Mouse (Mus musculus) R1 (cell line): ENCODE measurements around the gene Ltbp1.
A peak's percentile ranks its signal among the peaks of the same experiment; 100 is the strongest.

Experiments
- DNase-seq: peaks from one replicate; pipeline ENCODE4 v3.0.0-alpha.2; 2018; ENCODE audit warnings: low read depth, low spot score

The Ltbp1 gene

DNA sequence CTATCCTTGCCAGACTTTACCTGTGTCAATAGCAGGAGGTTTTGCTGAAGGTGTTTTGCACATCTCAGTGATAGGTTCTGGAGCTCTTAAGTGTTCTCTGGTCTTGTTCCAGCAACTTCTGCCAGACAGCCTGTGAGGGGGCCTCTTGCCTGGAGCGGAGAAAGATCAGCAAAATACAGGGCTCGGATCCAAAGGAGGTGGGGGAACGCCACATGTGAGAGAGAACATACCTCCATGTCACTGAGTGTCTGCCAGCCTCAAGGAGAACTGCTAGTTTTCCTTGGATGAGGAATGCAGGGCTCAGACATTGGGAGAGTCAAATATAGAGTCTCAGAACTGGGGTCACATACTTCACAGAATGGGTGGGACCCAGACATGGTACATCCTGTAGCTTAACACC, 230.4 kb downstream of the Ltbp1 start:
- no peak for DNase-seq

DNA sequence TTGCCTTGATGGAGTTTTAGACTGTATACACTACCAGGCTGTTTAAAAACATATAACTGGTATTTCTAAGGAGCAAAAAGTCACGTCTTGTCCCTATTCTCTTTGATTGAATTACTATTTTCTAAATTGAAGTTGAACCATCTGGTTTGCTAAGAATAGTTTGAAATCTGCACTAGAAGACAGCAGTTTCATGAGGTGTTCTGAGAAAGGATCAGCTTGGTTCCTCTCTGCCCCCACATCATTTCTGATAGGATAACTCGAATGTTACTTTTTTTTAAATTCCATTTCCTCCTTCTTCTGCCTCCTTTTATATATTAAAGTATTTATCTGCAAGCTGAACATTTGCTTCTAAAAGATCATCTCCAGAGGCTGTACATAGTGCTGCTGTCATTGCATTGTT, 231.2 kb downstream of the Ltbp1 start:
- DNase-seq = no peak

DNA sequence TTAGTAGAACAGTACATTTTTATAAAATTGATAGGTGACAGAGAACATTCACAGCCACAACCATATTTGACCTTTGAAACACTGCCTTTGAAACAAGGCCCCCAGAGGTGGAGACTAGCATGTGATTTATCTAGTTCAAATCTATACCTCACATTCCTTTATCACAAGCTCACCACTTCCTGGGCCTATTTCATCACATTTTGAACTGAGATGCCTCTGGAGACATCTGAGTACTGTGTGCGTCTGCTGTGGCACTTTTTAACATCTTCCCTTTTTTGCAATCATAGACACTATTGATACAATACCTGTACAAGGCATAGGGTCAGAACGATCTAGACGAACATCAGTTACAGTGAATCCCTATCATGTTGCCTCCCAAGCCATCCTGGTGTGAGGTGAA, 232.1 kb downstream of the Ltbp1 start:
- DNase-seq = no peak

DNA sequence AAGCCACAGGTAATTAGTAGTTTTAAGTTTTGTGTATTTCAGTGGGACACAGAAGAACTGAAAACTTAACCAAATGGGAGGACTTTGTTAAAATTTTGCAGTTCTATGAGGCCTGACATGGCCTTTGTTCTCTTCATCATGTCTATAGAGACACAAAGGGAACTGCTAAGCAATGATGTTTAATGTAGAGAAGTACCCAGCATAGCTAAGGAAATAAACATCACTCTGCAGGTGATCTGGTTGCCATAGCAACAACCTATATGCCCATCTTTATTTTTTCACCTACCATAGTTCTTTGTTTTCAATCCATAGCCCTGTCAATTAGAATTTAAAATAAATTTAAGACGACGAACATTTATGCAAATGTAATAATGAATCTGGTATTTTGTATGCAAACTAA, 233.3 kb downstream of the Ltbp1 start:
- DNase-seq = no peak

DNA sequence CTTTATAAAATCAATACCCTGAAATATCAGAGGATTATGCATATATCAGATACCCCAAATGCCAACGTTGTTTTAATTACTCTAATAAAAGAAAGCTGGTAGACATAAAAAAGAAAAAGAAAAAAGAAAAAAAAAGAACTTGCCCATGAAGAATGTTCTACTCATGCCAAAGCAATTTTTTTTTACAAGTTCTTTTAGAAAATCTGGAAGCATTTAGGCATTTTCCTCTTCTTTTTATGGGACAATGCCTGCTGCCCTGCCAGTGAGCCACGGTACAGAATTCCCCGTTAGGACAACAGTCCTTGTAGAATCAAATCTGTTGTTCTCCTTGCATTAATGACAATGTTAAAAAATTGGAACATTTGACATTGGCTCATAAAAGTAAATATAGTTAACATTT, 234.2 kb downstream of the Ltbp1 start:
- no peak for DNase-seq

DNA sequence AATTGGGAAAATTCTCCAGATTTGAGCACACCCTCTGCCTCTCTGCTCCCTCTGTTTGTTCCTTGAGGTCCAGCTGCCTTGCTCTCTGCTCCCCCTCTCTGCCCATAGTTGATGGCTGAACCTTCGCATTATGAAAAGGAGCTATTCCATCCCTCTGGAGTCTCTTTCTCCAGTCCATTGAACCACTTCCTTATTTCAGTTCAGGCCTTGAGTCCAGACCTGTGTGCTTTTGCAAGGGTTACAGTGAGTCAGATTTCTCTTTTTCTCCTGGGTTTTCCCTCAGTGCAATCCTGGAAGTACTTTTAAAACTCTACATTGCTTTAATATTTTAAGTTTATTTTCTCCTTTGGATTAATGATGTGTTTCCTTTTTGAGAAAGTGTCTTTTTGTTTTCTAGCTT, 236.7 kb downstream of the Ltbp1 start:
- DNase-seq = no peak

DNA sequence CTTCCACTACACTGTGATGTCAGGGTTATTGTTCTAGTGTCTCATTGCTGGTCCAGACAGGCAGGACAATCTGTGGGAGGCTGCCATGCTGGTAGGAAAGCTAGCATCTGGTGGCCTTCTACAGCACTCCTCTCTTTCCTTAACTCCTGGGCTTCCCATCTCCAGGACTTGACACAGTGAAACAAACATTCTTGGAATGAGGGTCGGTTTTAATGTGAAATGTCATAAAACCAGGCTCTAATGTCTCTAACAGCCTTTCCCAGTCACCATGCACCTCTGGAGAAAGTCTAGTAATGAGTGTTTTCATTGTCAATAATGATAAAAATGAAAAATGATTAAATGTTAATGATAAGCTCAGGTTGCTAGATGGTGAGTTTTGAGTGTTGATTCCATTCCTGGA, 237.9 kb downstream of the Ltbp1 start:
- no peak for DNase-seq

DNA sequence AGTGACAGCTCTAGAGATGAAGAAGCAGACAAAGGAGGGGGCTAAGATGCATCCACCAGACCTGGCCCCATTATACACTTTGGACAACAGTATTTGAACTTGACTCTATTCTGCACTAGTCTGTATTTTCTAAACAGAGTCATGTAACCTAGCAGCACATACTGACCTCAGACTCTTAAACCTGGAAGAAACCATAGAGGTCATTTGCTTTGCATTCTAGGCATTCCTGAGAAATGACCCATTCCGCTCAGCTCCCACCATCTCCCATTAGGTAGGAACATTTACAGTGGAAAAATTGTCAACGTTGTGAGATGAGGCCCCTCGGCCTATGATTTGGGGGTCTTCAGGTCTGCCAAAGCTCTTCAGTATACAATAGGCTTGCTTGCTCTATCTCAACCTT, 238.8 kb downstream of the Ltbp1 start:
- no peak for DNase-seq

DNA sequence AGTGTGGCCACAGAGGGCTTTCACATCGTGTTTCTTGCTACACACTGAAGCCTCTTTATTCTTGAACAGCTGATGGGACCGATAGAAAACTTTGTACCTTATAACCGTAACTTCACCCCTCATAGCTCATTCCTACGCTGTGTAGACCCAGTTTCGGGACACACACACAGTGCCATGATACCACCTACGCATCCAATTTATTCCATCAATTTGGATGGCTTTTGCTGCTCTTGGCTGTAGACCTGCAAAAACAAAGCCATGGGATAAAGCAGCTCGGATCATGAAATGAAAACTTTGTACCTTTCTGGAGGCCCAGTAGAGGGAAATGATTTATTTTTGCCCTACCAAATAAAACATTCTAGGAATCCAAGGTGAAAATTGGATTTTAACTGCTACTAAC, 239.7 kb downstream of the Ltbp1 start:
- no peak for DNase-seq

DNA sequence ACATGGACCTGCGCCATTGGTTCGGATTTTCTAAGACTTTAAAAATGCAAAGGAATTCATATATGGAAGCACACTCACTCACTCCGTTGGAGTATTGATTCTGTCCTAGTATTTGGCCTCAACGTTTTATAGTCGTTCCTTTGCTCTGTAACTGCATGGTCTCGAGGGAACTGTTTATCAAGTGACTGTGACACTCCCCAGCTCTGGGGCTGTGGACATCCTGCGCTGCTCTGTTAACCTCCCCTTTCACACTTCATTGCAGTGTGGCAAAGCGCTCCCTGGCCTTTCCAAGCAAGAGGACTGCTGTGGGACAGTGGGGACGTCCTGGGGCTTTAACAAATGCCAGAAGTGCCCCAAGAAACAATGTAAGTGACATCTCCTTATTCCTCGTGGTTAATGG, 243.3 kb downstream of the Ltbp1 start:
- DNase-seq = no peak

DNA sequence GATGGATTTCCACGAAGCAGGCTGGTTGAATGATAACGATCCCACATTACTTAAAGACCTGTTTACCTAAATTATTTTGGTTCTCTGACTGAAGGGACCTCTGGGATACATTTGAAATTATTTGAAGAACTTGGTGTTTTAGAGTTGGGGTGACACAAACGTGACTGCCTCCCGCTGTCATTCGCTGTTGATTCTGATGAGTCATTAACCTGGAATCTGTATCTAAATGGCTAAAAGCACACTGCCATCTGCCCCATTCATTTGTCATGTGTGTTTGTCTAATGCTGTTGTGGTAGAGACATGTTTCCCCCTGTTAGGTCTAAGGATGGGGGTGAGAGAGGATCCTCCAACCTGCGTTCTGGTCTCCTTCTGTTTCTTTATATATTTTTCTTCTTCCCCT, 245.2 kb downstream of the Ltbp1 start:
- no peak for DNase-seq

DNA sequence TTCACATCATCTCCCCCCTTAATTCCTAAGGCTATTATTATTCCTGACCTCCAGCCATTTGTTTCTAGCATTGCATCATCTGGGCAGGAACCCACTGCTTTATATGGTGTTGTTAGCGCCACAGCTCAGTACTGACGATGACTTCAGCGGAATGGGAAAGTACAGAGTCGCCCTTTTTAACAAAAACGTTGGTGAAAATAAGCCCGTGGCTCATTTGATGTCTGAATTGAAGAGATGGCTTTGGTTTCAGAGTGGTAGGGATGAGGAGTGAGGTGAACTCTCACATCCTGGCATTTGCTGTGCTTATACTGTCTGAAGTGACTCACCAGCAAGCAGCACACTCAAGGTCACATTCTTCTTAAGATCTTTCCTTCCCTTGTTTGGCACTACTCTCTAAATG, 245.7 kb downstream of the Ltbp1 start:
- DNase-seq = peak; percentile 19

DNA sequence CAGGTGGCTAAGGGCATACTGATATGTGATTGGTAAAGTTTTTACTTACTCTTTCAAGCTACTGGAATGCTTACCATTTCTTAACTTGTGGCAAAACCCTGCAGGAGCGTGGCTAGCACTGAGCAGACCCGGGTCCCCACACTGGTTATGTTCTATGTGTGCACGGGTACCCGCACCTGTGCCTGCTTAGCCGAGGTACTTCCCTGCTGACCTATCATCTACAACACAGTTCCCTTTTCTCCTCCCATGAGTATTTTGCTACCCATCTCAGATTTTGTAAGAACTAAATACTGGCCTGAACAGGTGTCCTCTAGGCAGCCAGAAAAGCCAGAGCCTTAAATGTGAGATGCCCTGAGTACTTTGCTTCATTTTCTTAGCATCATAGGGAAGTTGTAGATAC, 247.2 kb downstream of the Ltbp1 start:
- no peak for DNase-seq

DNA sequence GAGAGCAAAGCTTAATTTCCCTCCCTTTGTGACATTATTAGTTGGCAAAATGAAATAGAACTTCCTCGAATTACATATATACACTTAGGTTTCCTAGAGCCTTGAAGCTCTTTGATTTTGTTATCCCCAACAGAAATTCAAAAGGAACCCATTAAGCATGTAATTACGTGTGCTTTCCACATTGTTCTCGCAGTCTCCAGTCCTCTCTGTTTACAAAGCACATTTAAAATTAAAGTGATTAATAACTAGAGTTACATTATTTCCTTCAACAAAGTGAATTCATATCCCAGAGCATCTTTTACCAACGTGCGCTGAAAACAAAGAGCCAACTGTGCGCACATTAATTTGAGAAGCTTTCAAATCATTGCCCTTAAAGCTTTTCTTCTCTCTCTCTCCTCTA, 249.5 kb downstream of the Ltbp1 start:
- DNase-seq = no peak

DNA sequence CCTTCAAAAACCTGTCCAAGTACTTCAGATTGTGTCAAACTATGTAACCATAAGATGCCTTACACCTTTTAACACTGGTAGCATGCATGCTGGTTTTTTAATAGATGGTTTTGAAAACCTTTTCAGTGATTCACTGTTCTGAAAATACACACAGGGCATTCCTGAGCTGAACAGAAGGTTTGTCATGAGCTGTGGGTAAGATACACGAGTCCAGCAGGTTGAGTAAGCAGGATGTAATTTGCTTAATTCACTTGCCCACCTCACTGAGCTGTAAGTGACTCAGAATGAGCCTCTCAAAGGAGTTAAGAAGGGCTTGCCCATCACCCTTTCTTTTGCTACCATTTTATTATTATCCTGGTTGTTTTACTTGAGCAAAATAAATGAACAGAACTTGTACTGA, 250.6 kb downstream of the Ltbp1 start:
- DNase-seq = no peak

DNA sequence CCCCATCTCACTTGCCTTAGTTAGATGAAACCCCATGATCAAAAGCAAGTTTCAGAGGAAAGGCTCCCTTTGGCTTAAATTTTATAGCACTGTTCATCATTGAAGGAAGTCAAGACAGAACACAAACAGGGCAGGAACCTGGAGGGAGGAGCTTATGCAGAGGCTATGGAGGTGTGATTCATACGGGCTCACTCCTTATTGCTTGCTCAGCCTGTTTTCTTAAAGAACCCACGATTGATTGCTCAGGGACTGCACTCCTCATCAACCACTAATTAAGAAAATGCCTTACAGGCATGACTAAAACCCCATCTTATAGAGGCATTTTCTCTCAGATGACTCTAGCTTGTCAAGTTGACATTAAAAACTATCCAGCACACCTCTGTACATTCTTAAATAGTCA, 253.1 kb downstream of the Ltbp1 start:
- no peak for DNase-seq

DNA sequence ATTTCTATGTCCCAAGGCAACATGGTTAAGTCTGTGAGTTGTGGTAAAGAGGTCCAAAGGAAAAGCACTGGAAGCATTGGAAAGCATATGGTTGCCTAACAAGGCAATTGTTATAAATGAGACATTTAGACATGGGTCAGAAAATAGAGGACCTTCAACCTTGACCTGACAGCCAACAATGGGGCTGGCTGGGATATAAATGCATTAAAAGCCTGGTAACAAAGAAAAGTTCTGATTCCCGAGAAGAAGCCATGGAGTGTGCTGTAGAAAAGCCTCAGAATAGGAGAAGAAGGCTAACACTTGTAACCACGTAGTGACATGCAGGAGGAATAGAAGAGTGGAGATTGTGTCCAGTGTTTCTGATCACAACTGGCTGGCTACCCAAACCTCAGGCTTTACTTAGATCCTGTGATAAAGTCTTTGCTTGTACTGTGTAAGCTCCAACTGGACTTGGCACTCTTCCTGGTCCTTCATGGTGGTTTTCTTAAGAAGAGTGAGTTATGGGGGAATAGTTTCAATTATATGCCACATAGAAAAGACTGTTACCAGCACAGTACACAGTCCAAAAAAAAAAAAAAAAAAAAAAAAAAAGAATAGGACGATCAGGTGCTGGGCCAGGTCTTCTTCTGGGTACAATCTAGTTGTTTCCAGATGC, 258.1 kb downstream of the Ltbp1 start:
- no peak for DNase-seq

DNA sequence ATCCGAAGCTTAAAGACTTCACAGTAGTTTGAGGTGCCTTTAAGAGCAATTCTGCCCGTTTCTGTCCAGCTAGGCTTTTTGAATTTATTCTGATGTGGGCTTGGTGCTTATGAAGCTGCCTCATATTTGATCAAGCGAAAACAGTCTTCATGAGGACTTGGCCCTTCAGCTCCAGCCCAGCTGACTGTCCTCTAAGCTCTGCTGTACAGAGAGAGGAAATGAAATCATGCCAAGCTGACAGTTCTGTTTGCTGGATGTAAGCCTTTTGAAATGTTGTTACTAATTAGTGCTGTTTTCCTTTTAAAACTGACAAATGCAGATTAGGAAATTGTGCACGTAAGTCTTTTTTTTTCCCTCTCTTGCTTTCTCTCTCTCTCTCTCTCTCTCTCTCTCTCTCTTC, 263.1 kb downstream of the Ltbp1 start:
- no peak for DNase-seq

DNA sequence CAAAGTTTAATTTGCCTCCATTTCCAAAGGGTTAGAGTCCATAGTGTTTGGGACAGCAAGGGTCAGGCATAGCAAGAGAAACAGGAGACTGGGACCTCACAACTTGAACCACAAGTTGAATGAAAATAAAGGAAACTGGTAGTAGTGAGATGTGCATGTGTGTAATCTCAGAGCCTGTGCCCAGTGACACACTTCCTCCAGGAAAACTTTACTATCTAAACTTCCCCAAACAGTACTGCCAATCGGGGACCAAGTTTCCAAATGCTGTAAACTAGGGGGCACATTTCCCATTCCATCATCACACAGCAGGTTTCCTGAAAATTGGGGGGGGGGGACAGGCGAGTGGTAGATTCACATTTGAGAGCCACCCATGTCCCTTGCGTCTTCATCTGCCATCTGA, 267.1 kb downstream of the Ltbp1 start:
- no peak for DNase-seq

DNA sequence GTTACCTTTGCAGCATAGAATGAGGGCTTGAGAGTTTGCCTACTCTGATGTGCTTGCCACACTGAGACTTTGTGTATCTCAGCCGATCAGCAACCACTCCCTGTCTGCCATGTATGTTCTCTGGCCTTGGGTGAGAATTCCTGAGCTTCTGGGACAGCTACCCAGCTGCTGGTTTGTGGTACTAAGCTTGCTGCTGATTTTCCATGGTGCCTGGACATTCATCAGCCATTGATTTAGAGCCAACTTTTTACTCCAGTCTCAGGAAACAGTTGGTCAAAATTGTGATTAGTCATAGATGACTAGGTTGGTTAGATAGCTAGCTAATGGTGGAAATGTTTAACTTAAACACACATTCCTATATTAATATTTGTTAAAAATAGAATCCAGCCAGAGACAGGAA, 267.9 kb downstream of the Ltbp1 start:
- DNase-seq = no peak

DNA sequence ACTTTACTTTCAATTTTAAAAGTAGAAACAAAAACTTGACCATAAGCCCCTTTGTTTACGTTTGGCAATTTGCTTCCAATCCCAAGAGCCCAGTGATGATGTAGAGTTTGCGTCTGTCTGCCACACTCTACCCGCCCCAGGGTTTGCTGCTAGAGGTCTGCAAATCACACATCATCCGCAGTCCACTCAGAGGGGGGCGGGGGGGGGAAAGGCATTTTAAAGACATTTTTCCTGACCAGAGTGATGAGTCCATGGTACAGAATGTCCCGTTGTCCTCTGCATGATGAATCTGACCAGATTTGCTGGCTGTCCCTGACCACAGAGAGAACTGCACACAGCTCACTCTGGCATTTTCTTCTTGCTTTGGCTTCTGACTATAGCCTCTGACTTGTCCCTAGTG, 269.9 kb downstream of the Ltbp1 start:
- no peak for DNase-seq

DNA sequence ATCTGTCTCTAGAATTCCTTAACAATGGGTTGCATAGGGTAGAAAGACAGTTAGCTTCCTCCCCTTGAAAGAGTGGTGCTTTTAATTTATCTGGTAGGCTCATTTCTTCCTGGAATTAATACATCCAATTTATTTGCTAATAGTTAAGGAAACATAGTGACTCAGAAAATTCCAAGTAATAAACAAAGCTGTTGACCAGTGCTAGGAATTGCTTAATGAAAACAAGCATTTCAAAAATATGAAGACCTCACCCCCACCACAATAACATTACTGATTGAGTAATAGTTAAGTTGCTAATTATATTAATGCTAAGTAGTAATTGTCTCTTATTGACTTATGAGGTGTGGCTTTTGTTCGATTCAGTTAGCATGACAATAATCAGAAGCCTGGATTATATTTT, 272.7 kb downstream of the Ltbp1 start:
- DNase-seq = no peak

DNA sequence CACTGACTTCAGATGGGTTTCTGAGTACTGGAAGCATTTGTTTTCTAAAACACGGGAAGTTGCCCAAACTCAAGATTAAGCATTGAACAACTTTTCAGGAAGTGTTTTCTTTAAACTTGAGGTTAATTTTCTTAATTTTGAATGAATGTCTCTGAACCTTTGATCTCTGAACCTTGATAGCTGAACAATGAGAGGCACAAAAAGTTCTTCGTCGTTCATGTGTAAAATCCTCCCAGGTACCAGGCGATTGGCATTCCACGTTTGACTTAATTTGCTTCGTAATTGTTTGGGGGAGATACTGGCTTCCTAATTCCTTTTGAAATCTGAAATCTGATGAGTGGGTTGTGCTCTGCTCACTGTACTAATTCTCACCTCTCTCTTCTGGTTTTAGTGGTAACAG, 273.2 kb downstream of the Ltbp1 start:
- DNase-seq = no peak

DNA sequence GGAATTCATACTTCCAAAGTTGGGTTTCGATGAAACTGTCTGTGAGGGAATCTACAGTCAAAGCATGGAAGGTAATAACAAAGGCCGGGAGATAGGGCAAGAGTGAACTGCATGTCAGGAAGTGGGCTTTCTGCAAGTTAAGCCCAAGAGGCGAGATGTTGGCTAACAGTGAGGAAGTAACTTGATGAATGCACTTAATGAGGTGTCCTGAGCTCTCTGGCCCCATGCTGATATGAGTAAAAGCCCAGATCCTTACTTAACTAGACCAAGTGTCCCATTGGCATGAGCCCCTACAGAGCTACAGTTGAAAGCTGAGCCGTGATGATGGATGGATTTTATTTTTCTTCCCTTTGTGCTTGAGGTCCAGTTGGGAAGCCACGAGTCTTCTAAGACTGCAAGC, 276.0 kb downstream of the Ltbp1 start:
- DNase-seq = no peak
